Mouse (Mus musculus) forebrain, postnatal 0 days (tissue): ENCODE results near the gene Cacna2d1. TPM values are rescaled to one million over a fixed set of nuclear protein-coding genes. Genes with fewer than 3 reads are reported as not detected.
A peak's percentile ranks its signal among the peaks of the same experiment; 100 is the strongest.

Experiments used
- ATAC-seq: fragments of 200-750 bp; cut with Nextera tagmentation; 2 replicates; pipeline ENCODE4 v1.8.0; 2017; ENCODE audit warnings: mild to moderate bottlenecking, moderate library complexity
- DNase-seq: peaks from one replicate; pipeline ENCODE4 v3.0.0-alpha.2; 2015
- H3K27ac ChIP-seq: fragments of 300-500 bp; sonication (generic); 2 replicates; pipeline ENCODE4 v1.5.1; 2014; ENCODE audit warnings: low read depth, mild to moderate bottlenecking, antibody characterized with exemption, low read length, moderate library complexity, mixed read lengths
- H3K27me3 ChIP-seq: fragments of 300-500 bp; sonication (generic); 2 replicates; pipeline ENCODE4 v1.6.1; 2014; ENCODE audit warnings: mild to moderate bottlenecking, low read length, mixed read lengths; ENCODE audit not compliant: insufficient read depth
- H3K36me3 ChIP-seq: fragments of 300-500 bp; sonication (generic); 2 replicates; pipeline ENCODE4 v1.6.1; 2014; ENCODE audit warnings: mild to moderate bottlenecking, moderate library complexity; ENCODE audit not compliant: insufficient read depth
- H3K4me1 ChIP-seq: fragments of 300-500 bp; sonication (generic); 2 replicates; pipeline ENCODE4 v1.6.1; 2014; ENCODE audit warnings: antibody characterized with exemption; ENCODE audit not compliant: insufficient read depth
- H3K4me2 ChIP-seq: fragments of 300-500 bp; sonication (generic); 2 replicates; pipeline ENCODE4 v1.6.1; 2014; ENCODE audit warnings: low read depth, mild to moderate bottlenecking, moderate library complexity
- H3K4me3 ChIP-seq: fragments of 300-500 bp; sonication (generic); 2 replicates; pipeline ENCODE4 v1.5.1; 2014; ENCODE audit warnings: low read depth, low read length, mixed read lengths
- H3K9ac ChIP-seq: fragments of 300-500 bp; sonication (generic); 2 replicates; pipeline ENCODE4 v1.6.1; 2014; ENCODE audit warnings: mild to moderate bottlenecking
- H3K9me3 ChIP-seq: fragments of 300-500 bp; sonication (generic); 2 replicates; pipeline ENCODE4 v1.6.1; 2016; ENCODE audit warnings: low read length
- CTCF ChIP-seq: sonication (generic); IDR thresholded peaks from 2 replicates; pipeline ENCODE4 v1.5.1; 2016; ENCODE audit warnings: antibody characterized with exemption, control low read depth, low read depth
- WGBS: fragments of 180-500 bp; shearing (Covaris S2); extraction: QIAGEN DNeasy Blood & Tissue Kit; methylation state at CpG from one replicate; pipeline ENCODE4 v1.1.7; 2014; 5-methylcytosine and 5-hydroxymethylcytosine counted together
- polyA plus RNA-seq: library from polyadenylated mRNA; unstranded; fragments of >200 nt; fragmentation: Nextera tagmentation; extraction: Ambion mirVana; gene quantifications from 2 replicates; pipeline ENCODE4 v1.2.1, GENCODE M21; 2015
- total RNA-seq: library from RNA; depleted of rRNA; stranded (reverse); fragments of >200 nt; gene quantifications from 2 replicates; pipeline ENCODE4 v1.2.3, GENCODE M21; 2014

Cacna2d1 gene
- total and polyA plus RNA-seq, 2 experiments from 2014 or later, result 28.5 to 80.4 TPM

DNA sequence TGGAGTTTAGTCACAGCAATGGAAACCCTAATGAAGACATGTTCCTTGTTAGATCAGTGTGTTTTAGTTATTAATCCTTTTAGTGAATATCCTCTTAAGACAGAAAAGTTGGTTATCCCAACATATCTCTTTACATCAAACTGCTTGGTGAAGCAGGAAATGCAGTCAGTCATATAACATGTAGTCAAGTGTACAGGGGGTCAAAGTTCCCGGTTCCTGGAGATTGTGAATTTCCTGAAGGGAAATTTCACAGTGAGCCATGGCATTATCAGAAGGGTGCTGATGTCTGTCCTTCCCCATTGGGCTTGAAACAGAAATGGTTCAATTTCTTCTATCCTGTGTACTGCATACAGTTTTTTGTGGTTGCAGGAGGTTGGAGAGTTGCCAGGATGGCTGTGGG, 25.3 kb downstream of the Cacna2d1 start:
- WGBS, result 84% methylated on average over 1 of the region's 1 CpGs
- TF ChIP-seq CTCF, result no peak

DNA sequence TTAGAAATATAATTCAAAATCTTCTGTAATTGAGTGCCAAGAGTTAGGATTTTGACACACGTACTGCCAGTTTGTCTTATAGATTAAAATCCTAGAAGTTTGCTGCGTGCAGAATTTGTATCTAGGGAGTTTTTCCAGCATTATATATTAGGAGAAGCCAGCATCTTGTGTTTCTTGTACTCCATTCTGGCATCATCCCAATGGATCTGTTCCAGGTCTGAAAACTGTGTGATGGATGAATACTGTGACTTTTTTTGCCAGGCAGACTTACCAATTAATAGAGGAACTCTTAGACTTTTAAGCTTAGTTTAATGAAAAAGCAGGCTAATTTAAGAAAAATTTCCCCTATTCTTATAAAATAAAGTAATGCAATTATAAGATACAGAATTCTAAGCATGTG, 27.4 kb downstream of the Cacna2d1 start:
- H3K27ac ChIP-seq, result no peak overlapping the region
- H3K9me3 ChIP-seq, result no peaks in the 10 kb centered on the region
- no peak overlapping the region for H3K9ac ChIP-seq
- TF ChIP-seq CTCF, result no peak
- H3K4me3 ChIP-seq, result no peak overlapping the region
- H3K4me1 ChIP-seq, result no peaks in the 10 kb centered on the region
- H3K4me2 ChIP-seq, result no peak overlapping the region
- H3K27me3 ChIP-seq, result no peaks in the 10 kb centered on the region
- H3K36me3 ChIP-seq, result no peaks in the 10 kb centered on the region
- ATAC-seq (no peak), DNase-seq (peak; percentile 62)
- WGBS, result 53% methylated on average over 2 of the region's 2 CpGs

More for the DNA sequence above, 25.3 kb downstream of the Cacna2d1 start:
- ATAC-seq, result no peak
- Histone ChIP-seq H3K9me3 (no peaks in the 10 kb centered on the region), H3K4me3 (no peak overlapping the region), H3K27ac (no peak overlapping the region), H3K9ac (no peak overlapping the region), H3K36me3 (no peaks in the 10 kb centered on the region), H3K27me3 (no peaks in the 10 kb centered on the region), H3K4me2 (no peak overlapping the region), H3K4me1 (no peaks in the 10 kb centered on the region)
- DNase-seq, result no peak

DNA sequence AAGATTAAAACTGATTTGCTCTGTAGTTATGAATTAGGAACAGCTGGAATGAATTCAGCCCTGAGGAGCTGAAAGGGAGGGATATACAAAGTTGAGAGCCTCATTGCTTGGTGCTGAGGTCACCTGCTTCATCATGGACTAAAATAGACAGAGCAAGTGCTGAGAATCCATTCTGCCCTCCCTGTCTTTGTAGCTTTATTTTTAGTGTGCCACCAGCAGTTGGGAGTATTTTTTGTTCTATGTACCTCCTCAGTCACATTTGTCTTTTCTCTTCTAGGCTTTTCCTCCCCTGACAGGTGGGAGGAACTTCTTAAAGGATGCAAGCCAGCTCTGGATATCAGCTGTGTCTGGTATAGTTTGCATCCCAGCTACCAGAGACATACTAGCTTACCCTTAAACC, 32.4 kb downstream of the Cacna2d1 start:
- Histone ChIP-seq H3K4me2 (no peak overlapping the region), H3K27me3 (no peaks in the 10 kb centered on the region), H3K27ac (no peak overlapping the region), H3K36me3 (no peaks in the 10 kb centered on the region), H3K9ac (no peak overlapping the region), H3K4me3 (no peak overlapping the region), H3K4me1 (no peaks in the 10 kb centered on the region), H3K9me3 (no peaks in the 10 kb centered on the region)
- TF ChIP-seq CTCF, result no peak
- DNase-seq (no peak), ATAC-seq (no peak)

DNA sequence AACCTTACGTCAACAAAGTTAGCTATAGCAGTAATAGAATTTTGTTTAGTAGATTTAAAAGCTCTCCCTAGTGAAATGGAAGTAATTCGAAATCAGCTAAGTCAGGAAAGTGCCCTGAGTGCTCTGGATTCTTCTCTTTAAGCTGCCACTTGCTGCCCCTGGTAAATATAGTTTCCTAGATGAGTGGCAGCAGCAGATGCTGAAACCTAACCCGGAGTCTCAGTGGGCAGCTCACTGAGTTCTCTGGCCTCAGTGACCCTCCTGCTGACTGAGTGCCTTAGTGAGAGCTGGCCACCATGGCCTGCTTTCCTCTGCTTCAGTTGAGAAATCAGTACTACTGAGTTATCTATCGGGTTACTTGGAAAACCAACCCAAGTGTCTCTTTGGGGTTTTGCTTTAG, 37.3 kb downstream of the Cacna2d1 start:
- WGBS, result 84% methylated on average over 4 of the region's 4 CpGs
- no peak overlapping the region for H3K4me2 ChIP-seq
- TF ChIP-seq CTCF, result no peak
- H3K4me3 ChIP-seq, result no peak overlapping the region
- ATAC-seq (no peak), DNase-seq (no peak)
- H3K27me3 ChIP-seq, result no peaks in the 10 kb centered on the region
- no peaks in the 10 kb centered on the region for H3K9me3 ChIP-seq
- no peak overlapping the region for H3K9ac ChIP-seq
- H3K4me1 ChIP-seq, result no peaks in the 10 kb centered on the region
- H3K27ac ChIP-seq, result no peak overlapping the region
- no peaks in the 10 kb centered on the region for H3K36me3 ChIP-seq

DNA sequence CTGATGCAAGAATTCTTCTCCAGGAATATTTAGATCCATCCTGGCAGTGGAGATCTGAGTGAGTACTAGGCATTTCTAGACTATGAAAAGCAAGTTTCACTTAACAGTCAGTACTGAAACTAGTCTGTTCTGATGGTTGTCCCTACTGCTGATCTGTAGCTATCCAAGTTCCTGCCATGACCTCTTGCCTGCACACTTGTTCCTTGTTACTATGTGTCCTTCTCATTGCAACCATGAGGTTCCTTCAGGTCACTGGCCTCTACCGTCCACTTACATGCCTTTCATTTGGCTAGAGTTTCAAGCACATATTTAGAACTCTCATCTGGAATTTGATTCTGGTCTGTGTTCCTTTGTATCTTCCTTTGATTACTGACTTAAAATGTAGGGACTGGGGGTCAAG, 37.9 kb downstream of the Cacna2d1 start:
- H3K9me3 ChIP-seq, result no peaks in the 10 kb centered on the region
- H3K27me3 ChIP-seq, result no peaks in the 10 kb centered on the region
- H3K4me2 ChIP-seq, result no peak overlapping the region
- TF ChIP-seq CTCF, result no peak
- 85% methylated on average over 1 of the region's 1 CpGs for WGBS
- H3K4me1 ChIP-seq, result no peaks in the 10 kb centered on the region
- ATAC-seq, result no peak
- DNase-seq, result no peak
- no peak overlapping the region for H3K9ac ChIP-seq
- no peak overlapping the region for H3K27ac ChIP-seq
- H3K36me3 ChIP-seq, result no peaks in the 10 kb centered on the region
- no peak overlapping the region for H3K4me3 ChIP-seq

DNA sequence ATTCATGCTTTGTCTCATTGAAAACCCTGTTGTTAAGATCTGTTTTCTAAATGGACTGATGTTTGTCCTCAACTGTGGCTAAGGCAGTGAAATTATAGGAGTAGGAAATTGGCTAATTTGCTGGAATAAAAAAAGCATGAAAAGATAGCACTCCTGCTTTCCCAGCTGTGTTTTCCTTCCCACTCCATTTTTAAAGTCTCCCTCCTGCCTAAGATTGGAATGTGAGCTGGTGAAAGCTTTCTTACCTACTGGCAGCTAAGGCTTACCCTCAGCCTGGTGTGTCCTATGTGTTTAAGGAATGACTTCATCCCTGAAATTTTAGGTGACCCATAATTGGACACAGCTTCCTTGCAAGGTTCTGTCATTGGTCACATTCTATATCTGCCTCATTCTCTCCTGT, 40.2 kb downstream of the Cacna2d1 start:
- no peak for TF ChIP-seq CTCF
- Histone ChIP-seq H3K9me3 (no peaks in the 10 kb centered on the region), H3K9ac (no peak overlapping the region), H3K27ac (no peak overlapping the region), H3K4me2 (no peak overlapping the region), H3K27me3 (no peaks in the 10 kb centered on the region), H3K4me3 (no peak overlapping the region), H3K36me3 (no peaks in the 10 kb centered on the region), H3K4me1 (no peaks in the 10 kb centered on the region)
- ATAC-seq, result no peak; the same call in 1 of the 2 replicates
- DNase-seq, result no peak

DNA sequence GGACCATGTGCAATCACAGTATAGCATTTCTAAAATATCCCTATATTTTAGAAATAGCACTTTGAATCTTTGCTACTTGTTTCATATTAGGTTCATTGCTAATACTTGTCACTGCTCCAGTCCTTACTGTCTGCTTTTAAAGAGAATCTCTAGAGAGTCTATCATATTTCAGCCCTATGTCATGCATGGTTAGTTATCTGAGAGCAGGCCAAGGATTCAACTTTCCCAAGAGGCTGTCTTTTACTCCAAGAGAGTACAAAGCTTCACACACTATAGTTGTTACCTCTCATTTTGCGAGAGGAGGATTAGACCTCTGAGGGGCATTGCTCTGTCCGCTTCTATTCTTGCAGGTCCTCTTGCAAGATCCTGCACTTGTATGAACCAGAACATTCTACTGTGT, 44.7 kb downstream of the Cacna2d1 start:
- no peak overlapping the region for H3K27ac ChIP-seq
- no peaks in the 10 kb centered on the region for H3K36me3 ChIP-seq
- no peak overlapping the region for H3K4me2 ChIP-seq
- no peak overlapping the region for H3K4me3 ChIP-seq
- no peak overlapping the region for H3K9ac ChIP-seq
- no peak for DNase-seq
- no peak for ATAC-seq
- no peaks in the 10 kb centered on the region for H3K4me1 ChIP-seq
- no peaks in the 10 kb centered on the region for H3K27me3 ChIP-seq
- no peaks in the 10 kb centered on the region for H3K9me3 ChIP-seq
- TF ChIP-seq CTCF, result no peak
- WGBS, result 65% methylated on average over 2 of the region's 2 CpGs

DNA sequence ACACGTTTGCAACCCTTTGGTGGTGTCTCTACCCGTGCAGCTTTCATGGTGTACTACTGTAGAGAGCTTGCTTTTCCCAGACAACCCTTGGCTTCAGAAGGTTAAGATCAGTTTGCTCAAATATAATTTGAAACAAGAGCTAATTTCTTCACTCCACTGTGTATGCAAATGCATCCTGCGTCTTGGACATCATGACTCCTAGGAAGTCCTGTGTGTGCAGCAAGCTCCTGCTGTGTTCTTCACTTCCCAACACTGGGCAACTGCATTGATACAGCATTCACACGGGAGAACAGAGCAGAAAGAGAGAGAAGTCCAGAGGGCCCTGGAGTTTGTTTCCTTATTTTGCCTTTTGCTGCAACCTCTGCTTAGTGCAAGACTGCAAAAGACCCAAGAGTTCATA, 48.1 kb downstream of the Cacna2d1 start:
- no peaks in the 10 kb centered on the region for H3K9me3 ChIP-seq
- H3K4me2 ChIP-seq, result no peak overlapping the region
- WGBS, result 29% methylated on average over 4 of the region's 4 CpGs
- no peaks in the 10 kb centered on the region for H3K27me3 ChIP-seq
- no peak overlapping the region for H3K27ac ChIP-seq
- ATAC-seq, result no peak
- no peaks in the 10 kb centered on the region for H3K4me1 ChIP-seq
- TF ChIP-seq CTCF, result no peak
- DNase-seq, result no peak
- no peaks in the 10 kb centered on the region for H3K36me3 ChIP-seq
- no peak overlapping the region for H3K4me3 ChIP-seq
- no peak overlapping the region for H3K9ac ChIP-seq
